Mouse (Mus musculus): ENCODE results near the gene Hoxc10.

DNA sequence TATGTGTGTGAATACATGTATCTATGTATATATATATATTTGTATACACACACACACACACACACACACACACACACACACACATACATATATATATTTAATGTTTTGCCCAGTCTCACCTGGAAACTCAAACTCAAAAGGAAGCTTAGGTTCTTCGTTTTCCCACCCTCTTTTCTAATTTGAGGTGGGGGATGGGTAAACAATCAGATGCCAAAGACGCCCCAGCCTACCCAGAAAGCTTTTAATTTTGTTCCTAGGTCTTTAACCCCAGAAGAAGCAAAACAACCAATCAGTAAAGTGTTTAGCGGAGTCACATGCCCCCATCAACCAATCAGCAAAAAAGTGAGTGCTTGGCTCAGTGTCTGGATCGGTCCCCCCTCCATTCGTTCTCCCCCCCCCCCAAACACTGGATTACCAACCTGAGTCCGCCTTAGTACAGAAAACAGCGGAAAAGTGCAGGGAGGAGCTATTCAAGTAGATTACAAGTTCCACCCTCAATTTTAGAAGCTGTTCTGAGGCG, 54.4 kb downstream of the Hoxc10 start:
- TF ChIP-seq CTCF (IDR thresholded peaks at IDR 0.05): no peak
- TF ChIP-seq EP300 (IDR thresholded peaks at IDR 0.05): no peak

All from lung, postnatal 0 days (tissue).